In the genomic region with DNA sequence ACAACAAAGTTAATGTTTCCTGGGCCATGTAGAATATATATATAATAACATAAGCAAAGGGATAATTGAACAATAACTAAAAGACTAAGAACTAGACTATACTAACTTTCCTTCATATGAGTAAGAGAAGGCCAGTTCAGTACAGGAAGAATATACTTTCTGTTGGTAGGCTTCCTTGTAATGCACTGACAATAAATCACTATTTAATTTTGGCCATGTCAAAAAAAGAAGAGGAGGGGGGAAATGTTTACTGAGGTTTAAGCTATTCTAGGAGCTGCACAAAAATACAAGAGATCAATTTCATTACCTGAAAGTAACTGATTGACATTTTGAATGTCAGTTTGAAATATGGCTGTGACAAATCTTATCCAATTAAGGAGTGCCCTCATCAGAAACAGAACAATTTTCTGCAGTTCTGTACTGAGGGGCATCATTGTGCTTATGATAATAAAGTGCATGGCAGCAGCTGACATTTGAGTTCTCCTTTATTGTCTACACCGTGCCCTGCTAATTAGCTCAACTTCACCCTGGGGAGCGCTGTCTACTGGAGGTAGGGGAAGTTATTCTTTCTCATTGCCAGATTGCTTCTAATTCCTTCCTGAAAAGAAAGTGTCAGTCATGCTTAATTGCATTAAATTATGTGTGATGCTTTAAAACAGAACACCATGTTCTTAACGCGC, we compare ENCODE assay signal across 17 mouse cellular contexts.
DNase-seq lines count a peak whose midpoint lies in the region; ATAC-seq and TF ChIP-seq lines count a peak whose summit lies in the region.
"Had no signal": no experiment of that assay in that cellular context is flagged by ENCODE, and none has a peak within 500 bp of the region (broad histone marks: within the 10 kb centered on the region; RNA-seq: fewer than 3 reads in every experiment).

No protein-coding gene starts in this region.

- no peaks in the 10 kb centered on the region for H3K9me3 ChIP-seq in hindbrain, embryonic 11.5 days (ENCODE audit: control insufficient read depth, low read length)
- no peaks in the 10 kb centered on the region for H3K9me3 ChIP-seq in hindbrain, embryonic 10.5 days
- no peaks in the 10 kb centered on the region; the same call in 1 of the 2 replicates for H3K9me3 ChIP-seq in forebrain, embryonic 10.5 days
- H3K9me3 ChIP-seq in hindbrain, embryonic 14.5 days (ENCODE audit: control insufficient read depth, low read length), result 0 out of 2 replicates have a peak, but pooled peaks cover 7% of the 10 kb centered on the region
- H3K9me3 ChIP-seq in midbrain, postnatal 0 days (ENCODE audit: low read length), result no peaks in the 10 kb centered on the region
- H3K9me3 ChIP-seq: heart, embryonic 10.5 days had no signal

- no peaks in the 10 kb centered on the region for H3K36me3 ChIP-seq in hindbrain, embryonic 11.5 days (ENCODE audit: control insufficient read depth, insufficient read depth, low read length)
- H3K36me3 ChIP-seq in hindbrain, embryonic 10.5 days, result no peaks in the 10 kb centered on the region
- no peaks in the 10 kb centered on the region for H3K36me3 ChIP-seq in forebrain, embryonic 10.5 days (replicated peaks)
- no peaks in the 10 kb centered on the region for H3K36me3 ChIP-seq in hindbrain, embryonic 14.5 days (replicated peaks; ENCODE audit: control insufficient read depth, insufficient read depth)
- H3K36me3 ChIP-seq in midbrain, postnatal 0 days (ENCODE audit: insufficient read depth, low read length), result no peaks in the 10 kb centered on the region
- H3K36me3 ChIP-seq: heart, embryonic 10.5 days had no signal

- ATAC-seq in hindbrain, embryonic 11.5 days (ENCODE audit: low FRiP score), result peak; percentile 94
- ATAC-seq in hindbrain, embryonic 14.5 days (ENCODE audit: low FRiP score), result peak; percentile 92
- 0 out of 2 replicates have a peak, but pooled peaks have one; percentile 41 for ATAC-seq in midbrain, postnatal 0 days (ENCODE audit: low FRiP score)
- no peak for ATAC-seq in megakaryocyte, adult 5-6 weeks (ENCODE audit: poor library complexity, severe bottlenecking)

- no peak for TF ChIP-seq CTCF in midbrain, postnatal 0 days (IDR thresholded peaks at IDR 0.05)

- peak; percentile 40 for DNase-seq in hindbrain, embryonic 11.5 days (ENCODE audit: low spot score)
- DNase-seq in hindbrain, embryonic 10.5 days (ENCODE audit: low spot score), result no peak
- DNase-seq in forebrain, embryonic 10.5 days (ENCODE audit: extremely low spot score, low spot score), result peak; percentile 14
- DNase-seq in hindbrain, embryonic 14.5 days (ENCODE audit: low spot score), result peak; percentile 56
- DNase-seq in midbrain, postnatal 0 days (ENCODE audit: low spot score), result peak; percentile 60
- DNase-seq in heart, adult 18-20 months, result no peak
- DNase-seq in Muller cell, postnatal 12 days (ENCODE audit: inconsistent ontology term), result no peak
- DNase-seq: adrenal gland, adult 8-10 months; gastrocnemius, adult 2 months; heart, postnatal 4 days; kidney, adult 18-20 months; kidney, postnatal 4 days; layer of hippocampus, postnatal 36 days; lung, adult 18-20 months had no signal

- H3K4me3 ChIP-seq in hindbrain, embryonic 11.5 days (ENCODE audit: low read depth, low read length), result no peak overlapping the region
- no peak overlapping the region for H3K4me3 ChIP-seq in hindbrain, embryonic 10.5 days
- no peak overlapping the region for H3K4me3 ChIP-seq in forebrain, embryonic 10.5 days
- H3K4me3 ChIP-seq in hindbrain, embryonic 14.5 days (replicated peaks; ENCODE audit: low read length), result no peak overlapping the region
- no peak overlapping the region for H3K4me3 ChIP-seq in midbrain, postnatal 0 days (ENCODE audit: low read depth, low read length)
- H3K4me3 ChIP-seq: gastrocnemius, adult 2 months; heart, embryonic 10.5 days had no signal

- 61% methylated on average over 4 of the region's 4 CpGs for WGBS in hindbrain, embryonic 11.5 days
- 57% methylated on average over 4 of the region's 4 CpGs for WGBS in hindbrain, embryonic 10.5 days
- WGBS in forebrain, embryonic 10.5 days, result 42% methylated on average over 4 of the region's 4 CpGs
- WGBS in hindbrain, embryonic 14.5 days, result 25% methylated on average over 4 of the region's 4 CpGs
- WGBS in midbrain, postnatal 0 days, result 22% methylated on average over 4 of the region's 4 CpGs

- H3K9ac ChIP-seq in hindbrain, embryonic 11.5 days (ENCODE audit: low read depth, low read length), result no peak overlapping the region
- H3K9ac ChIP-seq in hindbrain, embryonic 14.5 days, result no peak overlapping the region
- H3K9ac ChIP-seq in midbrain, postnatal 0 days (replicated peaks; ENCODE audit: low read length, poor library complexity, severe bottlenecking), result no peak overlapping the region

- H3K4me2 ChIP-seq in hindbrain, embryonic 11.5 days (replicated peaks; ENCODE audit: low read depth, low read length), result no peak overlapping the region
- H3K4me2 ChIP-seq in hindbrain, embryonic 14.5 days (replicated peaks), result no peak overlapping the region
- no peak overlapping the region for H3K4me2 ChIP-seq in midbrain, postnatal 0 days (ENCODE audit: low read depth, low read length, poor library complexity, severe bottlenecking)

- no peaks in the 10 kb centered on the region for H3K27me3 ChIP-seq in hindbrain, embryonic 11.5 days (ENCODE audit: control insufficient read depth, insufficient read depth, low read length)
- no peaks in the 10 kb centered on the region for H3K27me3 ChIP-seq in hindbrain, embryonic 10.5 days (ENCODE audit: insufficient read depth, poor library complexity, severe bottlenecking)
- H3K27me3 ChIP-seq in forebrain, embryonic 10.5 days (ENCODE audit: poor library complexity, severe bottlenecking), result no peaks in the 10 kb centered on the region
- no peaks in the 10 kb centered on the region for H3K27me3 ChIP-seq in hindbrain, embryonic 14.5 days (ENCODE audit: control insufficient read depth, insufficient read depth, low read length)
- no peaks in the 10 kb centered on the region for H3K27me3 ChIP-seq in midbrain, postnatal 0 days (ENCODE audit: insufficient read depth, low read length)

- H3K27ac ChIP-seq in hindbrain, embryonic 11.5 days (ENCODE audit: low read depth, low read length), result no peak overlapping the region
- no peak overlapping the region for H3K27ac ChIP-seq in hindbrain, embryonic 10.5 days
- no peak overlapping the region for H3K27ac ChIP-seq in forebrain, embryonic 10.5 days
- no peak overlapping the region for H3K27ac ChIP-seq in hindbrain, embryonic 14.5 days
- no peak overlapping the region for H3K27ac ChIP-seq in midbrain, postnatal 0 days (ENCODE audit: low read depth, low read length)
- H3K27ac ChIP-seq: gastrocnemius, adult 2 months; heart, embryonic 10.5 days; macrophage had no signal

- no peaks in the 10 kb centered on the region for H3K4me1 ChIP-seq in hindbrain, embryonic 11.5 days (replicated peaks; ENCODE audit: control insufficient read depth, insufficient read depth, low read length)
- H3K4me1 ChIP-seq in hindbrain, embryonic 10.5 days (replicated peaks), result no peaks in the 10 kb centered on the region
- H3K4me1 ChIP-seq in forebrain, embryonic 10.5 days, result peaks cover 7% of the 10 kb centered on the region
- no peaks in the 10 kb centered on the region for H3K4me1 ChIP-seq in hindbrain, embryonic 14.5 days (replicated peaks; ENCODE audit: control insufficient read depth, insufficient read depth, low read length)
- H3K4me1 ChIP-seq in midbrain, postnatal 0 days (ENCODE audit: insufficient read depth, low read length), result no peaks in the 10 kb centered on the region
- H3K4me1 ChIP-seq: heart, embryonic 10.5 days had no signal

Comparison
In these comparisons a context has a peak if more than half of its experiments do, and no peak if none do; other contexts are left out.
1. DNase-seq: peak in hindbrain, embryonic 11.5 days (single experiment), forebrain, embryonic 10.5 days (single experiment), hindbrain, embryonic 14.5 days (single experiment) and midbrain, postnatal 0 days (single experiment); none in hindbrain, embryonic 10.5 days (single experiment), heart, adult 18-20 months (0 of 2) and Muller cell, postnatal 12 days (single experiment).